Mouse (Mus musculus) lung, adult 18-20 months (tissue): ENCODE data around the gene Brd4.
A peak's percentile ranks its signal among the peaks of the same experiment; 100 is the strongest.
"Not testable (repeated sequence)": the region's sequence is repeated elsewhere in the genome, so short reads cannot be mapped to it uniquely, and the experiment has no call there.

Source experiments
- DNase-seq, 2 experiments: peaks; one replicate each; pipeline ENCODE4 v3.0.0; 2022; ENCODE audit warnings: mixed read lengths in 2 of 2

The Brd4 gene

DNA sequence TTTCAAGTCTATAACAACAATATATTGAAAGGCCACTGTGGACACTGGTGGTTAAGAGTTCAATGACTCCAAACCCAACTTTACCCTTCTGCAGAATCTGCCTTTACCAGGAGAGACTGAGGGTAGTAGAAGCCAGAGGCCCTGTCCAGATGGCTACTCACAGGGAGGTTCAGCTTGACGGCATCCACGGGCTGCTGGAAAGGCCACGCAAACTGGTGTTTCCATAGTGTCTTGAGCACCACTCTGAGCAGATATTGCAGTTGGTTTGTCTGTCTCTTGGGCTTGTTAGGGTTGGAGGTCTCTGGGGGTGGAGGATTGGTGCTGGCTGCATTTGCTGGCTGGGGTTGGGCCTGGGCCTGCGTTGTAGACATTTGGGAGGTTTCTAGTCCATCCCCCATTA lies 55.3 kb downstream of the Brd4 start:
- DNase-seq: no peak

DNA sequence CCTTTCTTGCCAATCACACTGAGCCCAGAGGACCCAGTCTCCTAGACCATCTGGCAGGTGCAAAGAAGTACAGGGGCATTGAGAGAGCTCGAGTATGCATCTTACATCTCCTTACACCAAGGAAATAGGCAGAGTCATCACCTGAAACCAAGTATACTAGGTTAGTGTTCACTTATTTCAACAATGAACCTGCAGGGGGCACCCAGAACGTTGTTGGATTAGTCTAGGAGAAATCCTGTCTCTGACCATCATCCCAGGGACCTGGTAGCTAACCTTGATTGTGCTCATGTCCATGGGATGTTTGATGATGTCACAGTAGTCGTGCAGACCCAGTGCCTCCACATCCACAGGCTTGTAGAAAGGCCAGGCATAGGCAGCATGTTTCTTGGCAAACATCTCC lies 63.6 kb downstream of the Brd4 start:
- no peak for DNase-seq

DNA sequence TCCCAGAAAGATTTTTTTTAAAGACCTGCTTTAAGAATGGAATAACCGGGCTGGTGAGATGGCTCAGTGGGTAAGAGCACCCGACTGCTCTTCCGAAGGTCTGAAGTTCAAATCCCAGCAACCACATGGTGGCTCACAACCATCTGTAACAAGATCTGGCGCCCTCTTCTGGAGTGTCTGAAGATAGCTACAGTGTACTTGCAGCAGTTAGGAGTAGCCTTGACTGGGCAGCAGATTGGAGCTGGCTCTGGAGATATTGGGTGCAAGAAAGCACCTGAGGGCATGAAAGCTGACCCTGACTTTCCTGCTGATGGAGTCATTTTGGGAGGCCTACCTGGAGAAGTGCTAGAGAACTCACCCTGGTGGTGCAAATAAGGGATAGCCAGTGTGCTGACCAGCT lies 68.9 kb downstream of the Brd4 start:
- DNase-seq: not testable (repeated sequence)

DNA sequence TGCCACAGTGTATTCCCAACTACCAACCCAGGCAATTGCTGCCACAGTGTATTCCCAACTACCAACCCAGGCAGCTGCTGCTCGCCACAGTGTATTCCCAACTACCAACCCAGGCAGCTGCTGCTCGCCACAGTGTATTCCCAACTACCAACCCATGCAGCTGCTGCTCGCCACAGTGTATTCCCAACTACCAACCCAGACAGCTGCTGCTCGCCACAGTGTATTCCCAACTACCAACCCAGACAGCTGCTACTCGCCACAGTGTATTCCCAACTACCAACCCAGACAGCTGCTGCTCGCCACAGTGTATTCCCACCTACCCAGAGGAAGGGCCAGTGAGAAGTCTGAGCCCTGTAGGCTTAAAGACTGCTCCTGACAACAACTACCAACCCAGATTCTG lies 73.0 kb downstream of the Brd4 start:
- DNase-seq: not testable (repeated sequence)

DNA sequence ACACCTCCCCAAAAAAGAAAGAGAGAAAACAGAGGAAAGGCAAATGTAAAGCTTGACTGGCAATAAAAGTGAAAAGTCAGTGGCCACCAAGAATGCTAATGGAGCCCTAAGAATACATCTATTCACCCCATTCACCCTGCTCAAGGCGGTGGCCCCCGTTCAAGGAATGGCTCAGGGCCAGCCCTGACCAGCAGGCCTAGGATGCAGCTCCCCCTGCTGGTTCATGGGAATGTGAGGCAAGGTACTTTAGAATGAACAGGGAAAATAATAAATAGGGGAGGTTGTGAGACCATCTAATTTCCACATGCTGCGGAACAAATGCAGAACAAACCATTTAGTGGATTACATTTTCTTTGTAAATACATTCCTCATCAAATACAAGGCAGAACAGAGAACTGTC lies 74.8 kb downstream of the Brd4 start:
- DNase-seq: peak; percentile 52 to 68

DNA sequence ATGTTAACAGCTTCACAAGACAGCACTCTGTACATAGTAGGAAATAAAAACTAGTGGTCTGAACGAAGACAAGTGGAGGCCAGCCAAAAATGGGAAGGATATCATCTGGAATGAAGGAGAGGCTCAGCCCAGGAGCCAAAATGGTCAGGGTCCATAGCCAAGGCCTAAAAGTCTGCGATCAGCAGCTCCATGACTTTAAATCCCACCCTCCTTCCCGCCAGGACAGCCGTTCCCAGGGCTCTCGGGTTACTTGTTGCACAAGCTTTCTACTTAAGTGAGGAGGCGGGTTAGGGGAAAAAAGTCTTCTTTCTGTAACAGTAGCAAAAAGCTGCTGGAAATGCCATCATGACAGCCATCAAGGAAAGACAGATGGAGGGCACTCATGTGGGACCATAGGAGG lies 75.4 kb downstream of the Brd4 start:
- DNase-seq: peak; percentile 50 to 61

DNA sequence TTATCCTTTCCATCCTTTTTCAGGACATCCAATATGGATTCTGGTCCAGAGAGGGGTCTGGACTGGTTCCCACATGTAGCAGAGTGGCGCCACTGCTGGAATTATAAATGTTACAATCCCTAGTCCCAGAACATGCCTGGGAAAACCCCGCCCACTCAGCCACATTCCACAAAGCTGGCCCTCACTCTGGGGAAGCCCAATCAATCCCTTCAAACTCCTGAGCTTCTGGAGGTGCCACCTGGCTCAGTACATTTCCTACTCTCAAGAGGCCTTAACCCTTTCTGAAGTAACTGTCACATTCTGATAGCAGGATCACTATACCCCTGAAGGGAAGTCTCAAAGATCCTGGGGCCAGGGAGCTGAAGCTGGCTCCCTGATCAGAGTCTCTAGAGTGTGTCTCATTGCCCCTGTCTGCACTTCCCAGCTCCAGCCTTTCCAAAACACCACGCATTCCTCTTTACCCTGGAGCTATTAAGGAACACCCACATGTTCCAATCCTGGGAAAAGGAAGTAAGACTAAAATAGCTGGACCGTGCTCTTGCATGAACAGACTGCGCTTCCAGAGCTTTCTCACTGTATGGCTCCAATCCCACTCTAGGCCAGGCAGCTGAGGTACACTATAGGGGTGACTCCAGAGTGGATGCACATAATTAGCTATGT lies 76.8 kb downstream of the Brd4 start:
- DNase-seq: peak; percentile 50 to 66

DNA sequence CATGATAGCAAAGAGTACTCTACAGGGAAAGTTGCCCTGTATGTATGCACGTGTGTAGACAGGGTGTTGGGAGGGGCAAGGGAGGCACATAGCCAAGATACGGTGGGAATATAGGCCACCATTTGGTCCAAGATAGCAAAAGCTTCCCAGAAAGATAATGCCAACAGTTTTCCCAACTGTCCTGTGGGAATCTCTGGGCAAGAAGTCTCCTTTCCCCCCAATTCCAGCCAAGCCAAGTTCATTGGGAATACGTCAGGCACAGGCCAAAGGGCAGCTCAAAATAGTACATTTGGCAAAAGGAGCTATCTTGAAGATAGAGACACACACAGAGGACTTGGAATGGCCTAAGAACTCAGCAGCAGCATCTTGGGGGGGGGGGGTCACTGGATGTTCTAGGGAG lies 79.2 kb downstream of the Brd4 start:
- DNase-seq: no peak

DNA sequence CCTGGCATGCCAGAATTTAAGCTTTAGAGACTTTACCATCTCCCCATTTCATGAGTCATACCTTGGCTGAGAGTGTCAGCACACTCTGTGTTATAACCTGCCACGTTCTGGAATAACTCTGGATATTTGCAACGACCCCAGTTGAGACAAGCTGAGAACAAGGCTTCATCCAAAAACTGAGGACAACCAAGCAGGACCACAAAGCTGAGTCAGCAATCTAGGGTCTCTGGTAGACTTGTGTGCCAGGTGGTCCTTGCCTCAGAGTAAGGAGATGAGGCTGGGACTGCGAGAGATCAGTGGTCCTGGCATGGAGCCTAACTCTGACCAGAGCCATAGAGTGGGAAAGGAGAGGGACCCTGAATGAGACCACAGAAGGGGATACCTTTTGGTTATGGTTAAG lies 81.5 kb downstream of the Brd4 start:
- no peak for DNase-seq

DNA sequence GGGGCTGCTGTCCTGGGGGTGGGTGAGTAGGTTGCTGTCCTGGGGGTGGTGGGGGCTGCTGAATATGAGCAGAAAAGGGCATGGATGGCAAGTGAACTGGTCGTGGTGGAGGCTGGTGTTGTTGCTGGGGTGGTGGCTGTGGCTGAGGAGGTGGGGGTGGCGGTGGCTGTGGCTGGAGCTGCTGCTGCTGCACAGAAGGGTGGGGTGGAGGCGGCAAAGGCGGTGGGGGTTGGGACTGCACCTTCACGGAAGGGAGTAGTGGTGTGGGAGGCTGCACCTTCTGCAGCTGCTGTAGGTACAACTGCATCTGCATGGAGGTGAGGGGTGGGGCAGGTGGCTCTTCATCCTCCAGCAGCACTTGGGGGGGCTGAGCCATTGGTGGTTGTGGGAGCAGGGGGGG lies 83.4 kb downstream of the Brd4 start:
- no peak for DNase-seq

DNA sequence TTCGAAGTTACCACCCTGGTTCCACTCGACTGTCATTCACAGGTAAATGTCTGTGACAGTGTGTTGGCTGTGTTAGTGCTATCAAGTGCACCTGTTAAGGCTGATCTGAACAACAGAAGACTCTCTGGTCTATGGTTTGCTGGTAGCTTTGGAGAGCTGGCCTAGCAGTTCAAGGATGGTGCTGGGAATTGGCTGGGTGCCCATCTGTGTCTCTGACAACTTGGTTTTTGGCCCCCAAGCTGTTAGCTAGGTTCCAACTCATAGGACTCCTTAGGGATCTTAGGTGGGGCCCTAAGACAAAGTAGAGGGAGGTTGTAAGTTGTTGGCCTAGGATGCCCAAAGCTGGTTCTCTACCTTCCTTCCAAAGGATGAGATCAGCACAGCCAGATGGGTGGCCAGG lies 84.7 kb downstream of the Brd4 start:
- no peak for DNase-seq

DNA sequence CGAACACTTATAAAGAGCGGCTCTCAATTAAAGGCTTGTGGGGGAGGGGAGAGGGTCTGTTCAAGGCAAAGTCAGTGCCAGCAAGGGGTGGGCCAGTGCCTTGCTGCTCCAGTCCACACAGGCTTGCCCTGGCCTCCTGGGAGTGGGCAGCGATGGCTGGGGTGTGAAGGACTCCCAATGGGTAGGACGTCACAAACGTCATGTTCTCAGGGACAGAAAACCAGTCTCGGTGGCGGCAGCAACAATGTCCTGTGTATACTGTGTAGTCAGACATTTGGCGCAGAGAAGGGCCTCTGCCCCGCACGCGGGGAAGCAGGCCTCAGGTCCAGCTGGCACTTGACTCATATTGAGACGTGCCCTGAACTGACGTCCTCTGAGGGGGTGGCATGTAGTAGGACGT lies 87.4 kb downstream of the Brd4 start:
- no peak for DNase-seq

DNA sequence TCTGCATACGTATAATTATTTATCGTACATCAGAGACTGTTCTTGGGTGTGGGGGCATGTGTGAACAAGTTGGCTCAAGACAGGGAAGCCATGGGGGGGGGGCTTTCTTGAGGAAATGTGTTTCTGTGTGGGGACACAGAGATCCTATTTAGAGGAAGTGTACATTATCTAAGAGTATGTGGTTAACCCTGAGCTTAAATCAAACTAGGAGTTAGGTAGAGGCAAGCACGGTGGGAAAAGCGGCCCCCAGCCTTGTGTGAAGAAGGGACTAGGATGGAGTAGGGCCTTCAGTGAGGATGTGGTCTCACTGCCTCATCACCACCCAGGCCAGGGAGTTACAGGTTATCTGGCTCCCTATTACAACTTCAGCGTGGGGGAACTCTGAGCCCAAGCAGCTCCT lies 88.8 kb downstream of the Brd4 start:
- DNase-seq: no peak

DNA sequence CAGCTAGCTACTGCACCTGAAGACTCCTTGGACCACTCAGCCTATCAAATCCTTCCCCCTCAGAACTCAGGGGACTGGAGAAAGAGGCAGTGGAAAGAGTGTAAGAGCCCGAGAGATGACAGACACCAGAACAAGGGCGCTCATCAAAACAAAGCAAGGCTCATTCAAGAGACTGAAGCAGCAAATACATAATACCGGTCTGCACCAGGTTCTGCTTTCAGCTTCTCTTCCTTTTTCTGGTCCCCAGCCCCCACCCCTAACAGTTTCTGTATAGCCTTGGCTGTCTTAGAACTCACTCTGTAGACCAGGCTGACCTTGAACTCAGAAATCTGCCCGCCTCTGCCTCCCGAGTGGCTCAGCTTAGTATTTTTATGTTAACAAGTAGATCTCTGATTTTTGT lies 91.5 kb downstream of the Brd4 start:
- no peak for DNase-seq

DNA sequence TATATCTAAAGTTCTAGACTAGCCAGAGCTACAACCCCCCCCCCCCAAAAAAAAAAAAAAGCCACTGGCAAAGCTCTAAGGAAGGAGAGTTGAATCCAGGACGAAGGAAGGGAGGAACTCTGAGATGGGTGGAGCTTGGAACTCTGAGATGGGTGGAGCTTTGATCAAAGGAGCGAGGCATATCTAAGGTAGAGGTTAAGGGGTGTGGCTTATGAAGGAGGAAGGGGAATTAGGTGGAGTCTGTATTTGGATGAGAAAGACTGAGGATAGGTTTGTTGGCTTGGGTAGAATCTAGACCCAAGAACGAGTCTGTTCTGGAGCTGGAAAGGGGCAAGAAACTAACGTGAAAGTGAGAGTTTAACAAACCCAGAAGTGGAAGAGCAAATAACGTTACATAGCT lies 94.7 kb downstream of the Brd4 start:
- peak in 1 of 2 experiments; percentile 62 for DNase-seq

DNA sequence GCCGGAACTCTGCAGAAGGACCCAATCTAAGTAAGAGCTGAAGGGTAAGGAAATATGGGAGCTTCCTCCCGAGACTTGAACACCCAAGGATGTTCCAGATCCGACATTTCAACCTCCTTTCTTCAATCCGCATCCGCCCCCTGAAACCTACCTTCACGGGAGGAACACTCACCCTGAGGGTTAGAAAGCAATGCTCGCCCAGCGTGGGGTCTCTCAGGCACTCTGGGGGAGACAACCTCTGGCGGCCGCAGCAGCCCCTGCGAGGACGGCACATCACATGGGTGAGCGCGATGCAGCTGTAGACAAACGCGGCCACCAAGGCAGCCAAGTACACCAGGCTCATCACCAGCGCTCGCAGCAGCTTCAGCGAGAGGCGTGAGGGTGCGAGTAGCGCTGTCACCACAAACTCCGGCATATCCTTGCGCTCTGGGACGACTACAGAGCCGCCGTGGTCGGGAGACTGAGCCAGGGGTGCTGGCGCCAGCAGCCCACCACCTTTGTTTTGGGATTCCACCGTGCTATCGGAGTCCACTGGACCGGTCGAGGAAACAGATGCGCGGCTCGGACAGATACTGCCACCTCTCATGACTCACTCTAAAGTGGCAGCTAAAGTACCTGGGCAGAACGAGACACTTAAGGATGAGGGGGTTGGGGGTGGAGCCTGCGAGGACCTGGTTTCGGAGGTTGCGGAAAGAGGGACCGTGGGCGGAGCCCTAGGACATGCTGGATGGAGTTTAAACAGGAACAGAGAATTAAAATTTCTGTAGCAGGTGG lies 95.5 kb downstream of the Brd4 start, which contains the start of gene Ephx3:
Gene Ephx3, minus strand, starts transcription at position 687 of the 774 bp plus-strand sequence.
- DNase-seq: peak; percentile 62 to 76

DNA sequence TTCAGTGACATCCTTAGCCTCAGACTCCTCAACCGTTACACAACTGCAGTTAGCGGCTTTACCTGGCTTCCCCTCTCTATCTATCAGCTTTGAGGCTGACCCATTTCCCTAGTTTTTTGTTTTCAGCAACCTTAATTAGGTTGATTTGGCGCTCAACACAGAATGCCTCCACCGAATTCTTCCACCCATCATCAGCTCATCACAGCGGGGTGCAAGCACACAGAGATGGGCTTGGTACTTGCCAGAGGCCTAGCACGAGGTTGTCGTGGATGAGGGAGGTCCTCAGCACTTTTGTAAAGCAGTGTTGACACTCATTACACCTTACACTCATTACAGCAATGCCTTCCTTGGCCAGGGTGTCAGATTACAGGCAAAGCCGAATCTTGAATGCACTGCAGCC lies 101.5 kb downstream of the Brd4 start:
- DNase-seq: no peak

DNA sequence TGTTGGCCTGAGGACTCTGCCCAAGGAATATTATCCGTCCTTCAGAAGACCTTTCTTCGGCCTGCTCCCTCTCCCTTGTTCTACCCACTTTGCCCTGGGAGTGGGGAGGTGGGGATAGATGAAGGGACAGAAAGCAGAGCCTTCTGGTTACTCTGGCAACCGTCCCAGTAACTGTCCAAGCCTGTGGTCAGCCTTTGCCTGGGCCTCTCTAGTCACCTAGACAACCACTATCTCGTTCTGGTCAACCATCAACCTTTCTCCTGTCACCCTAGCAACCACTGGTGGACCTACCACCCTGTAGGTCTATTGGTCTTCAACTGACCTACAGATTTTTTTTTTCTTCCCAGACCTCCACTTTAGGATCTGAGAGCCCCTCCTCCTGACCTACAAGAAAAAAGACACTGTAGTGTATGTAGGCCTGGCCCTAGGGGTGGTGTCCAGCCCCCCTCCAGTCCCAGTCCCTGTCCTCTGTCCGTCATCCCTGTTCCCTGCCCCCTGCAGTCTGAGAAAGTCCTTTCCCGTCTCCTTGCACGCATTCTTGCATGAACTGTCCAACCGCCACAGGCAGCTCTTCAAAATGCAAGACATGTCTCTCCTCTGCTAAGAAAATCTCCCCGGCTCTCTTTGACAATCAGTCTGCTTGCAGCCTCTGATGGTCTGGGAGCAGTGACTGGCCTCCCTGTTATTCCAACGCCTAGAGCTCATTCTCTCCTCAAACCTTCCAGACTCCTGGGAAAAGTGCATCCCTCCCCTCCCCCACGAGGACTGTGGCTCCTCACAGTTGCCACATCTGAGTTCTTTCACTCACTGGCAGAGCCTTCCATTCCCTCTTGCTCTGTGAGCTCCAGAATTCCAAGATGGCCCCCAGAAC lies 104.7 kb downstream of the Brd4 start:
- no peak for DNase-seq

DNA sequence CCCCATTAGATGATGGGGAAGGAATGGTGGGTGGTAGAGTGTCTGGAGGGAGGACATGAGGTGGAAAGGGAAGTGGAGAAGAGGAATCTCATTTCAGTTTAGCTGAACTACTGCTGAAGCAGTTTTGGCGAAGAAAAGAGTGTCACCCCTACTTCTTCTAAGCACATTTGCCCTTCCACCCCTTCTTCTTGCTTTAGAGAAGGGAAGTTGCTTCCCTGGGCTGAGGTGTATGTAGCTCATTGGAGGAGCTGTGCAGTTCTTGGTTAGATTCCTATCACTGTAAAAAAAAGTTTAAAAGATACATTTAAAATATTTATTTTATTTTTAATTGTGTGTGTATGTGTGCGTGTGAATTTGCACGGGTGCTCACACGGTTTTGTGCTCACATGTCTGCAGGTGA lies 107.6 kb downstream of the Brd4 start:
- no peak for DNase-seq

DNA sequence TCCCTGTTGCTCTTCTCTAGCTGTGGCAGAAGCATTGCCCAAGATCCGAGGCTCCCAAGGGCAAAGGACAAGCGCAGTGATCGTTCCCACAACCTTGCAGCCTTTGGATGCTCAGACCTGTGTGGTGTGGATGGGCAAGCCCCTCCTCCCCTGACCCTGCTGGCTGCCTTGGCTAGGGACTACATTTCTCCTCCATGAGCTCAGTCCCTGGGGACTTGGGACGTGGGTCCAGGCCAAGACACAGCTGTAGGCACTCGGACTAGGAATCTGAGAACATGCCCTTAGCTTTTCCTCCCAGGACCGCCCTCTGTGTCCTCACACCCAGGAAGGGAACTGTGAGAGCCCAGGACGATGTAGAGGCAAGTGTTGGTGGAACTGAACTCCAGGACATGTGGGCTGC lies 111.4 kb downstream of the Brd4 start:
- DNase-seq: peak; percentile 49 to 55

DNA sequence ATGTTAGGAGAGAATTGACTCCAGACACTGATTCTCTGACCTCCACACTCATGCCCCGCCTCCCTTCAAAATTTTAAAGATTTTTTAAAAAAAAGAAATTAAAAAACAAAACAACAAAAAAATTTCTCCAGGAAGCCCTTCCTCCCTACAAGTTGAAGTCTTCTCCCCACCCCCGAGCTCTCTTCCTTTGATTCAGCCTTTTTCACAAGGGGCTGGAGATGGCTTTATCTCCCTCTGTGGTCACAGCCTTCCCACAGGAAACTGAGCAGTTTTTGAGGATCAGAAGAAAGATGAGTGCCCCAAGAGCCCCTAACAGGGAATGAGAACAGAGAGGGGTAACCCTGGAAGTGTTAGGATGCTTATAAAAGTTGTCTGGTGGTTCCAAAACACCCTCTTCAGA lies 112.0 kb downstream of the Brd4 start:
- no peak for DNase-seq

DNA sequence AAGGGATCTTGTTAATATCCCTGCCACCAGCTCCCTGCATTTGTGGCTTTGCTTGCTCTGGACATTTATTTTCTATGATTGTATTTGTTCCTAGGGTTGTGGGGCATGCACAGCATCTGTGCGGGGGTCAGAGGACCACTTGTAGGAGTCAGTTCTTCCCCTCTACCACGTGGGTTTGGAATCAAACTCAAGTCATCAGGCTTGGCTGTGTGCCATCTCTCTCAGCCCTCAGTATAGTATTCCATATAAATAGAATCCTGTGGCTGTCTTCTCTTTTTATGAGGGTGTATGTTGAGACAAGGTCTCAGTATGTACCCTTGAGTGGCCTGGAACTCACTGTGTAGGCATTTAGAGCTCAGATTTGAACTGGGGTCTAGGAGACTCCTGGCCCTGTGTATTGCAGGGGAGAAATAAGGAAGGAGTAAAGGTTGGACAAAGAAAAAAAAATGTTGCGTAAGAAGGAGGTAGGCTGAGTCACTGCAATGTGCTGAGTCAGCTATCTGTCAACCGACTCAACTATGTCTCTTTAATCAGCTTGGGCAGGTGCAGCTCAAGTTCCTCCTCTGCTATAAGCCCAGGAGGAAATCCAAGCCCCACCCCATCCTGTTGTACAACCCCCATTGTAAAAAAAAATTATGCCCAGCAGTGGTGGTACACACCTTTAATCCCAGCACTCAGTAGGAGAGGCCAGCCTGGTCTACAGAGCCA lies 114.8 kb downstream of the Brd4 start:
- DNase-seq: no peak

DNA sequence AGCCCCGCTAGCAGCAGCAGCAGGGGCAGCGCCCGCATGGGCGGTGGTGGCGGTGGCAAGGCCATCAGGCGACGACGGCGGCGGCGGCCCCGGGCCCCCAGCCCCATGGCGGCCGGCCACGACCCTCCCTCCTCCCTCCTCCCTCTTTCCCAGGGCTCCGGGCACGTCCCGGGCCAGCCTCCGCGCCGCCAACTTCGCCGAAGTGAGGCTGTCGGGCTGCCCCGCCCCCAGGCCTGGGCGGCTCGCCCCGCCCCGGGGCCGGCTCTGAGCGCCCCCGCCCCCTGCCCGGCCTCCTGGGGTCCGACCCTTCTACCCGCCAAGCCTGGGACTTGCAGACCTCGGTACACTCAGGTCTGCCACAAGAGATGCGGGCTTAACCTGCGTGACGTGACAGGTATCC lies 117.8 kb downstream of the Brd4 start, which contains the start of gene Notch3:
Gene Notch3, minus strand, starts transcription at position 166 of the 400 bp plus-strand sequence.
- peak; percentile 39 to 60 for DNase-seq
